Mouse (Mus musculus): ENCODE data around the gene Nhsl1. TPM values are rescaled to one million over a fixed set of nuclear protein-coding genes. Genes with fewer than 3 reads are reported as not detected.

Nhsl1 gene
- polyA plus RNA-seq, 1 experiment from 2014 or later, result 14.9 TPM

DNA sequence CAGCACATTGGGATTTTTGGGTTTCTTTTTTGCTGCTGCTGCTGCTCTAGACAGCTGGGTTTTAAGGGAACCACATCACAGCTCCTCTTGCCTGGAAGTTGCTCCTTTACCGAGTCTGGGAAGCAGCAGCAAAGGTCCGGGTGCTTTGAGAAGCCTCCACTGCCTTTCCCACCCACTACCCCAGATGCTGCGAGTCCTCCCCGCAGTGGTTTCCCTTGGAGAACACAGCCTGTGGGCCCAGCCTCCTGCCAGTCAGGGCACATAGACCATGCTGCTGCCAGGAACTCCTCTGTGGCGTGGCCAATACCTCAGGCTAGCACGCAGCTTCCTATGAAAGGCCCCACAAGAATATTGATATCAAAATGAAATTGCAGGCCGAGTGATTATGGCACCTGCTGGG is 178.3 kb downstream of the Nhsl1 start:
- no peak for ATAC-seq (ENCODE audit: low read depth)
- H3K4me3 ChIP-seq (ENCODE audit: low read depth, low read length), result no peak overlapping the region
- 78% methylated on average over 7 of the region's 7 CpGs for WGBS

GRCm38 (mm10) chr10:18501997-18502396 is 183.2 kb downstream of the Nhsl1 start:
- ATAC-seq (ENCODE audit: low read depth) (no peak), DNase-seq (ENCODE audit: low spot score) (no peak)
- 71% methylated on average over 3 of the region's 3 CpGs for WGBS
- peaks cover 22% of the 10 kb centered on the region for H3K36me3 ChIP-seq (ENCODE audit: control insufficient read depth, insufficient read depth, low read length)
- H3K27ac ChIP-seq (replicated peaks; ENCODE audit: low read depth, low read length), result no peak overlapping the region
- no peaks in the 10 kb centered on the region for H3K27me3 ChIP-seq (replicated peaks; ENCODE audit: control insufficient read depth, insufficient read depth, low read length)
- no peak overlapping the region for H3K4me2 ChIP-seq (ENCODE audit: low read depth, low read length)
- no peak overlapping the region for H3K4me3 ChIP-seq (ENCODE audit: low read depth, low read length)
- no peak overlapping the region for H3K9ac ChIP-seq (ENCODE audit: low read depth, low read length)
- peaks cover 19% of the 10 kb centered on the region; the same call in 1 of the 2 replicates for H3K4me1 ChIP-seq (ENCODE audit: control insufficient read depth, insufficient read depth, low read length)
- no peaks in the 10 kb centered on the region for H3K9me3 ChIP-seq (ENCODE audit: control insufficient read depth, low read length)

More for the DNA sequence above, 178.3 kb downstream of the Nhsl1 start:
- H3K9ac ChIP-seq (ENCODE audit: low read depth, low read length), result no peak overlapping the region
- H3K27me3 ChIP-seq (replicated peaks; ENCODE audit: control insufficient read depth, insufficient read depth, low read length), result no peaks in the 10 kb centered on the region
- no peaks in the 10 kb centered on the region for H3K9me3 ChIP-seq (ENCODE audit: control insufficient read depth, low read length)
- DNase-seq (ENCODE audit: low spot score), result no peak
- H3K27ac ChIP-seq (replicated peaks; ENCODE audit: low read depth, low read length), result no peak overlapping the region
- H3K4me2 ChIP-seq (ENCODE audit: low read depth, low read length), result no peak overlapping the region
- no peaks in the 10 kb centered on the region for H3K4me1 ChIP-seq (ENCODE audit: control insufficient read depth, insufficient read depth, low read length)
- peaks cover 17% of the 10 kb centered on the region for H3K36me3 ChIP-seq (ENCODE audit: control insufficient read depth, insufficient read depth, low read length)

DNA sequence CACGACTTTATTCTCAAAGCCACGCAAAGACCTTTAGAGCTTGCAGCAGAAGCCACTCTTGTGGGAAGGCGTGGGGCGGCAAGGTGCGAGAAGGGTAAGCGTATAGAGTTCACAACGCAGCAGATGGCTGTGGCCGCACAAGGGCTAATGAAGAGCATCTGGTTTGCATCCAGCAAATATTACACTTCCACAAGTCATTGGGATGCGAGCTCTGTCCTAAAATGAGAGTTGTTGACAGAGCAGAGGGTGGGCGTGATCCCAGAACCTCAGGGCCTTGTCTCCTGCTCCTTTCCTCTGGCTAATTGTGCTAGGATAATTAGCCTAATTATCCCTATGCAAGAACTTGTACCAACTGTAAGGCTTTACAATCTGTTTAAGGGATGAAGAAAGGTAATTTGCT is 186.9 kb downstream of the Nhsl1 start:
- 46% methylated on average over 10 of the region's 10 CpGs for WGBS
- Histone ChIP-seq H3K36me3 (ENCODE audit: control insufficient read depth, insufficient read depth, low read length) (0 out of 2 replicates have a peak, but pooled peaks cover 7% of the 10 kb centered on the region), H3K9ac (ENCODE audit: low read depth, low read length) (no peak overlapping the region), H3K27ac (replicated peaks; ENCODE audit: low read depth, low read length) (no peak overlapping the region), H3K4me2 (ENCODE audit: low read depth, low read length) (no peak overlapping the region), H3K9me3 (ENCODE audit: control insufficient read depth, low read length) (no peaks in the 10 kb centered on the region), H3K4me3 (ENCODE audit: low read depth, low read length) (no peak overlapping the region), H3K4me1 (ENCODE audit: control insufficient read depth, insufficient read depth, low read length) (peaks cover 23% of the 10 kb centered on the region; the same call in 1 of the 2 replicates), H3K27me3 (replicated peaks; ENCODE audit: control insufficient read depth, insufficient read depth, low read length) (no peaks in the 10 kb centered on the region)
- peak; percentile 27; the same call in 1 of the 2 replicates for ATAC-seq (ENCODE audit: low read depth)
- peak; percentile 41 for DNase-seq (ENCODE audit: low spot score)

DNA sequence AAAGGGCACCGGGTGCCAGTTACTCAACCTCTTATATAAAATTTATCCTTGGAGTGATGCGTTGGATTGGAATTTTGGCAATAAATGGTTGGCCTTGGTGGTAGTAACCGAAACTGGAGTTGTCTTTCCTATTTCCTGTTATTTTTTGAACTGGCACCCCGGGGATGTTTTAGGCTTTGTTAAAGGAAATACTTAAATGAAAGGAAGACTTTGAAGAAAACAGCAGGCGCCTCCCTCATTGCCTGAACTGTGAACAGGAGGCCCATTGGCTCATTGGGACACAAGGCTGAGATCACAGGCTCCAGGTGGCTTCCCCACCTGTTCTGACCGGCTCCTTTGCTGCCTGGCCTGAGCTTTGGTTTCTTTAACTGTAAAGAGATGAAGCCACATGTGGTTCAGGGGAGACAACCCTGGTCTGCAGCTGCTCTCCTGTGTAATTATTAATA is 187.7 kb downstream of the Nhsl1 start:
- DNase-seq (ENCODE audit: low spot score), result peak; percentile 43
- no peak overlapping the region for H3K9ac ChIP-seq (ENCODE audit: low read depth, low read length)
- 0 out of 2 replicates have a peak, but pooled peaks cover 6% of the 10 kb centered on the region for H3K36me3 ChIP-seq (ENCODE audit: control insufficient read depth, insufficient read depth, low read length)
- 45% methylated on average over 6 of the region's 6 CpGs for WGBS
- no peak overlapping the region for H3K4me3 ChIP-seq (ENCODE audit: low read depth, low read length)
- H3K9me3 ChIP-seq (ENCODE audit: control insufficient read depth, low read length), result no peaks in the 10 kb centered on the region
- no peak overlapping the region for H3K27ac ChIP-seq (replicated peaks; ENCODE audit: low read depth, low read length)
- peaks cover 23% of the 10 kb centered on the region; the same call in 1 of the 2 replicates for H3K4me1 ChIP-seq (ENCODE audit: control insufficient read depth, insufficient read depth, low read length)
- ATAC-seq (ENCODE audit: low read depth), result peak; percentile 42
- H3K4me2 ChIP-seq (ENCODE audit: low read depth, low read length), result no peak overlapping the region
- no peaks in the 10 kb centered on the region for H3K27me3 ChIP-seq (replicated peaks; ENCODE audit: control insufficient read depth, insufficient read depth, low read length)

DNA sequence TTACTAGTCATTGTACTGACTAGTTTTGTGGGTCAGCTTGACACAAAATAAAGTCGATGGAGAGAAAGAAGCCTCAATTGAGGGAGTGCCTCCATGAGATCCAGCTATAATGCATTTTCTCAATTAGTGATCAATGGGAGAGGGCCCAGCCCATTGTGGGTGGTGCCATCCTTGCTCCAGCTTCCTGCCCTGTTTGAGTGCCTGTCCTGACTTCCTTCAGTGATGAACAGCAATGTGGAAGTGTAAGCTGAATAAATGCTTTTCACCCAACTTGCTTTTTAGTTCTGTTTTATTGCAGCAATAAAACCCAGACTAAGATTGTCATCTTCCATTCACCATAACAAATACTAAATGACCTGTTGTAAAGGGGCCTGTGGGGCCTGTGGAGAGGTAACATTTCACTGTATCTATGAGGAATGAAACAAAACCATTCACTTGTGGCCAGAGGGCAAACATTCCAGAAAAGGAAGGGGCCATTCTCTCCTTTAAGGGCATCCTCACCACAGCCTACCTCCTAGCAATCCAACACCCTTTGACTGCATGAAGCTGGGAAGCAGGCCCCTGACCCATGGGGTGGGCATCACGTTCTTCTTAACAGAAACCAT is 189.2 kb downstream of the Nhsl1 start:
- Histone ChIP-seq H3K9ac (ENCODE audit: low read depth, low read length) (no peak overlapping the region), H3K27ac (replicated peaks; ENCODE audit: low read depth, low read length) (no peak overlapping the region), H3K4me2 (ENCODE audit: low read depth, low read length) (no peak overlapping the region), H3K4me3 (ENCODE audit: low read depth, low read length) (no peak overlapping the region), H3K4me1 (ENCODE audit: control insufficient read depth, insufficient read depth, low read length) (peaks cover 23% of the 10 kb centered on the region; the same call in 1 of the 2 replicates), H3K9me3 (ENCODE audit: control insufficient read depth, low read length) (no peaks in the 10 kb centered on the region), H3K27me3 (replicated peaks; ENCODE audit: control insufficient read depth, insufficient read depth, low read length) (no peaks in the 10 kb centered on the region), H3K36me3 (ENCODE audit: control insufficient read depth, insufficient read depth, low read length) (0 out of 2 replicates have a peak, but pooled peaks cover 10% of the 10 kb centered on the region)
- ATAC-seq (ENCODE audit: low read depth) (no peak), DNase-seq (ENCODE audit: low spot score) (no peak)
- 81% methylated on average over 2 of the region's 2 CpGs for WGBS

DNA sequence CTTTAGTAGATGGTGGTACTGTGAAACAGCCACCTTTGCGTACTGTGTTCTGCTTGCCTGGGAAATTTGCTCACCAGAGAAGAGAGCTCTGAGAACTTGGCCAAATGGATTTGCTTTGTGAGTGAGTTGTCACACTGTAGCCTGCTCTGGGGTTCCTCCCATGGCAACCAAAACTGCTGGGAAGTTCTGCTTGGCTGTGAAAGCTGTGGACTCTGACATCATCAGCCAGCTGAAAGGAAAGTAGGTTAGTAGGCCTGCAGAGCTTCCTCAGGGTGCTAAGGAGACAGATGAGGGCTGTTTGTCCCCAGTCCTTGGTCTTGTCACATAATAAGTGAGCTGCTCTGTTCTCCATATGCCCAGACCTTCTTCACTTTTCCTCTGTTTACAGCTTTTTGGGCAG is 189.8 kb downstream of the Nhsl1 start:
- ATAC-seq (ENCODE audit: low read depth) (peak; percentile 58; the same call in 1 of the 2 replicates), DNase-seq (ENCODE audit: low spot score) (peak; percentile 33)
- Histone ChIP-seq H3K27me3 (replicated peaks; ENCODE audit: control insufficient read depth, insufficient read depth, low read length) (no peaks in the 10 kb centered on the region), H3K36me3 (ENCODE audit: control insufficient read depth, insufficient read depth, low read length) (0 out of 2 replicates have a peak, but pooled peaks cover 7% of the 10 kb centered on the region), H3K4me2 (ENCODE audit: low read depth, low read length) (no peak overlapping the region), H3K9ac (ENCODE audit: low read depth, low read length) (no peak overlapping the region), H3K4me3 (ENCODE audit: low read depth, low read length) (no peak overlapping the region), H3K4me1 (ENCODE audit: control insufficient read depth, insufficient read depth, low read length) (peaks cover 23% of the 10 kb centered on the region; the same call in 1 of the 2 replicates), H3K9me3 (ENCODE audit: control insufficient read depth, low read length) (no peaks in the 10 kb centered on the region), H3K27ac (replicated peaks; ENCODE audit: low read depth, low read length) (no peak overlapping the region)
- 100% methylated on average over 1 of the region's 1 CpGs for WGBS

DNA sequence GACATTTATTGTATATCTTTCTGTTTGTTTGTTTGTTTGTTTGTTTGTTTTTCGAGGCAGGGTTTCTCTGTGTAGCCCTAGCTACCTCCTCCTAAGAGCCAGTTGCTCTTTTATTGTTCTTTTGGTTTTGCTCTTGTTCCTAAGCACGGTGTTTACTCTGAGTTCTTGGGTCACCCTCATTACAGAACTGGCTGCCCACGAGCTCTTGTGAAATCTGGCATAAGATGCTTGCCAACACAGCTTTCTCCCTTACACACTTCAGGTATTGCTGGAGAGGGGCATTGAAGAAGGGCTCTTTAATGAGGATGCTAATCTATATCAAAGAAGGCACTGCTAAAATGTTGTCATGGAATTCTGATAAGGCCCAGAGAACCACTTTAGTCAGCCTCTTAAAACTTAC is 191.9 kb downstream of the Nhsl1 start:
- peaks cover 17% of the 10 kb centered on the region; the same call in 1 of the 2 replicates for H3K4me1 ChIP-seq (ENCODE audit: control insufficient read depth, insufficient read depth, low read length)
- H3K27ac ChIP-seq (replicated peaks; ENCODE audit: low read depth, low read length), result no peak overlapping the region
- no peak for ATAC-seq (ENCODE audit: low read depth)
- H3K36me3 ChIP-seq (ENCODE audit: control insufficient read depth, insufficient read depth, low read length), result 0 out of 2 replicates have a peak, but pooled peaks cover 7% of the 10 kb centered on the region
- WGBS, result 89% methylated on average over 3 of the region's 3 CpGs
- DNase-seq (ENCODE audit: low spot score), result no peak
- no peaks in the 10 kb centered on the region for H3K9me3 ChIP-seq (ENCODE audit: control insufficient read depth, low read length)
- no peaks in the 10 kb centered on the region for H3K27me3 ChIP-seq (replicated peaks; ENCODE audit: control insufficient read depth, insufficient read depth, low read length)
- no peak overlapping the region for H3K9ac ChIP-seq (ENCODE audit: low read depth, low read length)
- no peak overlapping the region for H3K4me2 ChIP-seq (ENCODE audit: low read depth, low read length)
- H3K4me3 ChIP-seq (ENCODE audit: low read depth, low read length), result no peak overlapping the region

- 82% methylated on average over 11 of the region's 11 CpGs for WGBS
- no peak overlapping the region for H3K27ac ChIP-seq (replicated peaks; ENCODE audit: low read depth, low read length)
Observed at GRCm38 (mm10) chr10:18511496-18511895, 192.7 kb downstream of the Nhsl1 start.

GRCm38 (mm10) chr10:18522556-18522955 is 203.8 kb downstream of the Nhsl1 start:
- H3K36me3 ChIP-seq (ENCODE audit: control insufficient read depth, insufficient read depth, low read length), result peaks cover 18% of the 10 kb centered on the region
- no peaks in the 10 kb centered on the region for H3K9me3 ChIP-seq (ENCODE audit: control insufficient read depth, low read length)
- WGBS, result 75% methylated on average over 2 of the region's 2 CpGs
- no peak overlapping the region for H3K4me3 ChIP-seq (ENCODE audit: low read depth, low read length)
- no peak for DNase-seq (ENCODE audit: low spot score)
- H3K27ac ChIP-seq (replicated peaks; ENCODE audit: low read depth, low read length), result no peak overlapping the region
- no peak overlapping the region for H3K9ac ChIP-seq (ENCODE audit: low read depth, low read length)
- no peak for ATAC-seq (ENCODE audit: low read depth)
- H3K4me1 ChIP-seq (ENCODE audit: control insufficient read depth, insufficient read depth, low read length), result peaks cover 6% of the 10 kb centered on the region; the same call in 1 of the 2 replicates
- no peaks in the 10 kb centered on the region for H3K27me3 ChIP-seq (replicated peaks; ENCODE audit: control insufficient read depth, insufficient read depth, low read length)
- H3K4me2 ChIP-seq (ENCODE audit: low read depth, low read length), result no peak overlapping the region

More at GRCm38 (mm10) chr10:18511496-18511895, 192.7 kb downstream of the Nhsl1 start:
- Histone ChIP-seq H3K36me3 (ENCODE audit: control insufficient read depth, insufficient read depth, low read length) (0 out of 2 replicates have a peak, but pooled peaks cover 7% of the 10 kb centered on the region), H3K4me3 (ENCODE audit: low read depth, low read length) (no peak overlapping the region), H3K4me1 (ENCODE audit: control insufficient read depth, insufficient read depth, low read length) (peaks cover 9% of the 10 kb centered on the region; the same call in 1 of the 2 replicates), H3K4me2 (ENCODE audit: low read depth, low read length) (no peak overlapping the region), H3K27me3 (replicated peaks; ENCODE audit: control insufficient read depth, insufficient read depth, low read length) (no peaks in the 10 kb centered on the region), H3K9ac (ENCODE audit: low read depth, low read length) (no peak overlapping the region), H3K9me3 (ENCODE audit: control insufficient read depth, low read length) (no peaks in the 10 kb centered on the region)
- DNase-seq (ENCODE audit: low spot score) (no peak), ATAC-seq (ENCODE audit: low read depth) (no peak)
